Mouse (Mus musculus): ENCODE data around the gene Gsx1.

Gene Gsx1

GRCm38 (mm10) chr5:147188571-147188975 lies at the start of gene Gsx1:
Gsx1 (plus strand) TSS chr5:147188696.
- DNase-seq (ENCODE audit: low read depth), result no peak

- peak; percentile 20 for DNase-seq (ENCODE audit: low read depth)
Measured at GRCm38 (mm10) chr5:147147340-147147739, 41.2 kb upstream of the Gsx1 start.

GRCm38 (mm10) chr5:147154806-147155371 lies 33.6 kb upstream of the Gsx1 start:
- no peak for DNase-seq (ENCODE audit: low read depth)

- no peak for DNase-seq (ENCODE audit: low read depth)
Measured at GRCm38 (mm10) chr5:147155449-147156133, 32.9 kb upstream of the Gsx1 start.

- no peak for DNase-seq (ENCODE audit: low read depth)
Measured at GRCm38 (mm10) chr5:147156376-147156775, 32.1 kb upstream of the Gsx1 start.

GRCm38 (mm10) chr5:147157441-147157840 lies 31.1 kb upstream of the Gsx1 start:
- DNase-seq (ENCODE audit: low read depth), result no peak

GRCm38 (mm10) chr5:147159320-147159719 lies 29.2 kb upstream of the Gsx1 start:
- peak; percentile 95 for DNase-seq (ENCODE audit: low read depth)

- DNase-seq (ENCODE audit: low read depth), result no peak
Measured at GRCm38 (mm10) chr5:147159792-147160191, 28.7 kb upstream of the Gsx1 start.

GRCm38 (mm10) chr5:147165060-147165459 lies 23.4 kb upstream of the Gsx1 start:
- peak; percentile 33 for DNase-seq (ENCODE audit: low read depth)

- no peak for DNase-seq (ENCODE audit: low read depth)
Measured at GRCm38 (mm10) chr5:147170088-147170487, 18.4 kb upstream of the Gsx1 start.

- DNase-seq (ENCODE audit: low read depth), result no peak
Measured at GRCm38 (mm10) chr5:147174046-147174445, 14.4 kb upstream of the Gsx1 start.

GRCm38 (mm10) chr5:147185174-147185915 lies 3.2 kb upstream of the Gsx1 start:
- DNase-seq (ENCODE audit: low read depth), result no peak

- no peak for DNase-seq (ENCODE audit: low read depth)
Measured at GRCm38 (mm10) chr5:147186001-147186431, 2.5 kb upstream of the Gsx1 start.

GRCm38 (mm10) chr5:147186781-147187551 lies 1.5 kb upstream of the Gsx1 start:
- DNase-seq (ENCODE audit: low read depth), result no peak

GRCm38 (mm10) chr5:147187552-147188170 lies 835 bp upstream of the Gsx1 start:
- no peak for DNase-seq (ENCODE audit: low read depth)

GRCm38 (mm10) chr5:147189156-147189555 lies 660 bp downstream of the Gsx1 start:
- DNase-seq (ENCODE audit: low read depth), result no peak

GRCm38 (mm10) chr5:147189836-147190602 lies 1.5 kb downstream of the Gsx1 start:
- no peak for DNase-seq (ENCODE audit: low read depth)

- DNase-seq (ENCODE audit: low read depth), result no peak
Measured at GRCm38 (mm10) chr5:147190885-147191284, 2.4 kb downstream of the Gsx1 start.

- DNase-seq (ENCODE audit: low read depth), result no peak
Measured at GRCm38 (mm10) chr5:147191801-147192575, 3.5 kb downstream of the Gsx1 start.

- DNase-seq (ENCODE audit: low read depth), result no peak
Measured at GRCm38 (mm10) chr5:147192576-147192960, 4.1 kb downstream of the Gsx1 start.

Data from 416B (cell line).